Mouse (Mus musculus) thymus, adult 2 months (tissue): ENCODE data around the gene Cdk2ap1. TPM values are rescaled to one million over a fixed set of nuclear protein-coding genes. Genes with fewer than 3 reads are reported as not detected.
"Not testable (repeated sequence)": the region's sequence is repeated elsewhere in the genome, so short reads cannot be mapped to it uniquely, and the experiment has no call there.

ENCODE experiments used
- DNase-seq: peaks from one replicate; pipeline ENCODE4 v3.0.0; 2021
- H3K27ac ChIP-seq: fragments of 200-500 bp; 2 replicates; pipeline ENCODE4 v1.5.1; 2012; ENCODE audit warnings: low read length, control low read depth; ENCODE audit not compliant: control insufficient read depth, insufficient read depth
- H3K27me3 ChIP-seq: fragments of 200-500 bp; 2 replicates; pipeline ENCODE4 v1.6.1; 2012; ENCODE audit warnings: mild to moderate bottlenecking, low read length, moderate library complexity, mixed read lengths; ENCODE audit not compliant: control insufficient read depth, insufficient read depth
- H3K36me3 ChIP-seq: fragments of 200-500 bp; 2 replicates; pipeline ENCODE4 v1.6.1; 2012; ENCODE audit warnings: mild to moderate bottlenecking, low read length, moderate library complexity; ENCODE audit not compliant: control insufficient read depth, insufficient read depth
- H3K4me1 ChIP-seq: fragments of 200-500 bp; replicated peaks from 2 replicates; pipeline ENCODE4 v1.6.1; 2012; ENCODE audit warnings: low read length; ENCODE audit not compliant: control insufficient read depth, insufficient read depth
- H3K4me3 ChIP-seq: fragments of 200-500 bp; 2 replicates; pipeline ENCODE4 v1.5.1; 2012; ENCODE audit warnings: mild to moderate bottlenecking, low read length, control low read depth, moderate library complexity; ENCODE audit not compliant: control insufficient read depth, insufficient read depth
- CTCF ChIP-seq: fragments of 200-500 bp; IDR thresholded peaks from 2 replicates; pipeline ENCODE4 v1.5.1; 2012; ENCODE audit warnings: mild to moderate bottlenecking, control low read depth, low read length, moderate library complexity, borderline replicate concordance; ENCODE audit not compliant: control insufficient read depth, poor library complexity, insufficient read depth; ENCODE audit errors: extremely low read depth
- POLR2A ChIP-seq: fragments of 200-500 bp; IDR thresholded peaks from 2 replicates; pipeline ENCODE4 v1.6.1; 2012; ENCODE audit warnings: mild to moderate bottlenecking, low read length, control low read depth, moderate library complexity; ENCODE audit not compliant: control insufficient read depth, poor library complexity, insufficient read depth; ENCODE audit errors: extremely low read depth
- WGBS: fragments of 180-500 bp; shearing (Covaris S2); methylation state at CpG from one replicate; pipeline ENCODE4 v1.1.7; 2018; 5-methylcytosine and 5-hydroxymethylcytosine counted together
- polyA plus RNA-seq: library from polyadenylated mRNA; depleted of rRNA; stranded (reverse); fragments of >200 nt; gene quantifications from 2 replicates; pipeline ENCODE4 v1.2.3, GENCODE M21; 2012

Cdk2ap1 gene
- polyA plus RNA-seq, 1 experiment = 191 TPM

DNA sequence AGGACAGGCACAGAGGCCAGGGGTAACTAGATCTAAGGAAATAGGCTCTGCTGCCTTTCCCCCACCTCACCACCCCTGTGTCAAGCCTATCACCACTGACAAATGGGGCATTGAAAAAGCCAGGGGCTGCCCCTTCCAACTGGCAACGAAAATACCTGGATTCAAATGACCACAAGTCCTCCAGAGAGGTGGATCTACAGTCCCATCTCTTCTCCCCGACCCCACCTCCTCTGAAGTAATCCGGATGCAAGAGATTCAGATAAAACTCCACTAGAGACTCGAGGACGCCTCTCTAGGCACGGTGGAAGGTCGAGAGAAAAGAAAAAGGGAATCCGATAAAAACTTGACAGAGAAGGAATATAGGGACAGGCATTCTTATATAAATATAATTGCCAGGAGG lies 36.1 kb downstream of the Cdk2ap1 start:
- Histone ChIP-seq H3K4me3 (peak overlapping the region; percentile 70), H3K36me3 (peaks cover 4% of the 10 kb centered on the region), H3K27me3 (no peaks in the 10 kb centered on the region), H3K4me1 (peaks cover 8% of the 10 kb centered on the region), H3K27ac (peak overlapping the region; percentile 36; the same call in 1 of the 2 replicates)
- DNase-seq = peak; percentile 19
- no peak for TF ChIP-seq POLR2A
- no peak for TF ChIP-seq CTCF
- WGBS = 2% methylated on average over 8 of the region's 8 CpGs

DNA sequence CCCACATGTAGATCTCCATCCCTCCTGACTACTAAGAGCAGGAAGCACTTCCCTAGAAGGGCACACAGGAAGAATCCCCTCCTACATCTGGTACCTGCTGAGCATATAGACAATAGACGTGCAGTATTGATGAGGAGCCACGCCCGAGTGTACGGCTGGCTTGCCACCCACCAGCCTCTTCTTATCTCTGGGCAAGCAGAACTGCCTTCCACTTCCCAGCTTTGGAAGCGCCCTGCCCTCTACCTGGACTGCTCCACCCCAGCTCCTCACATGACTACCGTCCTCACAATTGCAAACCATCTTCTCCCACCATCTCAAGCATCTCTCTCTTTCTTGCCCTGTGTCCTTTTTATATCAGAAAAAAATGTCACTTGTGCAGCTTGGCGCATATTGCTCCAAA lies 45.2 kb downstream of the Cdk2ap1 start:
- TF ChIP-seq CTCF (no peak), POLR2A (no peak)
- Histone ChIP-seq H3K36me3 (peaks cover 40% of the 10 kb centered on the region), H3K4me1 (no peaks in the 10 kb centered on the region), H3K27ac (no peak overlapping the region), H3K4me3 (no peak overlapping the region), H3K27me3 (no peaks in the 10 kb centered on the region)
- no peak for DNase-seq
- WGBS = 97% methylated on average over 7 of the region's 7 CpGs

DNA sequence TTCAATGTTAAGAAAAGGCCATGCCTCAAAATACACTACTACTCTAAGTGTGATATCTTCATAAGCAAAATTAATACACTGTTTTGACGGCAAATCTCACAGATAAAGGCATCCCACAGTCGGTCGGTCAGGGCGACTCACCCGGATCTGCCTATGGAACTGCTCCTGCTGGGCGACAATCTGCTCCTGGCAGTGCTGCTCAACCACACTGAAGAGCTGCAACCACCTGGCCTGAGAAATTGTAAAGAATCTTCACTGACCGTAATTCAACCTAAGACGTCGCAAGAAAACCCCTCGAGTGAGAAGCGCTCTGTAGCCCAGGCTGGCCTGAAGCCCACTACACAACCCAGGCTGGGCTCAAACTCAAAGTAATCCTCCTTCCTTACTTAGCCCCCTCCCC lies 46.9 kb downstream of the Cdk2ap1 start:
- no peaks in the 10 kb centered on the region for H3K4me1 ChIP-seq
- WGBS = 98% methylated on average over 11 of the region's 11 CpGs
- H3K27ac ChIP-seq = no peak overlapping the region
- no peaks in the 10 kb centered on the region for H3K27me3 ChIP-seq
- no peak overlapping the region for H3K4me3 ChIP-seq
- no peak for TF ChIP-seq CTCF
- TF ChIP-seq POLR2A = no peak
- DNase-seq = no peak
- H3K36me3 ChIP-seq = peaks cover 48% of the 10 kb centered on the region

DNA sequence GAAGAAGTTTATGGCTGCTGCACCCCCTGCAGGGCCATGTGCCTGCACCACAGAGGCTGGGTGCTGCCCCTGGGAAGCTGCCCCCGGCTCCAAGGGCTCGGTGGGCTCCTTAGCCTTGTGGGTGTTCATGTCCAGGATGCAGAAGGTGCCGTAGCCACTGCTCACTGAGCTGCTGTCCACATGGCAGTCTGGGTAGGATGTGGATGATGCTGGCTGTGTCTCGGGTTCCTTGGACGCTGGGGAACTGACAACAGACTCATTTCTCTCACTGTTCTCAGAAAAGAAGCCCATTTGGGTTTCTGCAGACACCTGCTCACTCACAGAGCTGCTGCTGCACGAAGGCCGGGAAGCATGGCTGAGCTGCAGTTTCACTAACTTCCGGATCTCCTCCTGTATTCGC lies 47.4 kb downstream of the Cdk2ap1 start:
- DNase-seq = no peak
- H3K4me1 ChIP-seq = no peaks in the 10 kb centered on the region
- H3K27ac ChIP-seq = no peak overlapping the region
- H3K36me3 ChIP-seq = peaks cover 48% of the 10 kb centered on the region
- no peak overlapping the region for H3K4me3 ChIP-seq
- 98% methylated on average over 9 of the region's 9 CpGs for WGBS
- no peaks in the 10 kb centered on the region for H3K27me3 ChIP-seq
- no peak for TF ChIP-seq POLR2A
- no peak for TF ChIP-seq CTCF

DNA sequence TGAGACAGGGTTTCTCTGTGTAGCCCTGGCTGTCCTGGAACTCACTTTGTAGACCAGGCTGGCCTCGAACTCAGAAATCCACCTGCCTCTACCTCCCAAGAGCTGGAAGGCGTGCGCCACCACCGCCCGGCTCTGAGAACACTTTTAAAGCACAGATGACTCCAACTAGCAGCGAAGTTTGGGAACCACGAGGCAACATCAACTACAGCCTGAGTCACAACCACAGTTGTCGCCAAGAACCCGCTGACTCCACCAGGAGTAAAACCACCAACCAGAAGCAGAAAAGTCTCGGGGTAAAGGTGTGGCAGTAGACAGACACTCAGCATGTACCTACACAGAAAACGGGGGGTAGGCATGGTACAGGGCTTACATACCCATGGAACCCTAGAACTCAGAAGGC lies 52.8 kb downstream of the Cdk2ap1 start:
- H3K36me3 ChIP-seq = peaks cover 66% of the 10 kb centered on the region
- 77% methylated on average over 11 of the region's 11 CpGs for WGBS
- no peaks in the 10 kb centered on the region for H3K4me1 ChIP-seq
- TF ChIP-seq CTCF (no peak), POLR2A (no peak)
- no peak overlapping the region for H3K4me3 ChIP-seq
- no peak overlapping the region for H3K27ac ChIP-seq
- no peak for DNase-seq
- H3K27me3 ChIP-seq = no peaks in the 10 kb centered on the region

DNA sequence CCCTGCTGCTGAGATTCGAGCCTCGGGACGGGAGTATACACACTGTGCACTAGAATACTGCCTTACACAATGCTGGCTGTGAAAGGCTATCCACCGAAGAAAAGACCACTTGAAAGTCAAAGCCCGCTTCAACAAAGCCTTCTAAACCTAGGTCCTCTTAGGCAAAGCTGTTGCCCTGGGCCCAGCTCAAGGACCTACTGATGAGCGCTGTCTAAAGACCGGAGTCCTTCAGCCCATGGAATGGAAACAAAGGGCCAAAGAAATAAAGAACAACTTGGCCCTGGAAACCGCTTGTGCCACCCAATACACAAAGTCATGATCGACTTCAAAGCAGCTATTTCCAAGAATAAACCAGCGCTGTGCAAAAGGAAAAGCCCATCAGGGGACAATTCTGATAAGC lies 53.7 kb downstream of the Cdk2ap1 start:
- H3K27ac ChIP-seq = no peak overlapping the region
- DNase-seq = no peak
- H3K4me1 ChIP-seq = no peaks in the 10 kb centered on the region
- no peak overlapping the region for H3K4me3 ChIP-seq
- peaks cover 58% of the 10 kb centered on the region for H3K36me3 ChIP-seq
- WGBS = 95% methylated on average over 10 of the region's 10 CpGs
- no peak for TF ChIP-seq CTCF
- TF ChIP-seq POLR2A = no peak
- H3K27me3 ChIP-seq = no peaks in the 10 kb centered on the region

DNA sequence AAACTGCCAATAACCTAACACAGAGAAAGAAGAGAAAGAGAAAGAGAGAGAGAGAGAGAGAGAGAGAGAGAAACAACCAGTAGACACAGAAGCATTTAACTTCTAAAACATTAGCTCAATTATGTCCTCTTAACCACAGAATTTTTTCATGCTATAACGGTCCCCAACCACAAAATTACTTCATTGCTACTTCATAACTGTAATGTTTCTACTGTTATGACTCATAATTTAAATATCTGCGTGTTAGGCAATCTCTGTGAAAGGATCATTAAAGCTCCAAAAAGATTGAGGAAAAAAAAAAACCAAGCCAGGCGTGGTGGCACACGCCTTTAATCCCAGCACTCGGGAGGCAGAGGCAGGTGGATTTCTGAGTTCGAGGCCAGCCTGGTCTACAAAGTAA lies 60.0 kb downstream of the Cdk2ap1 start:
- H3K27ac ChIP-seq, H3K27me3 ChIP-seq, H3K4me3 ChIP-seq, DNase-seq, H3K4me1 ChIP-seq: not testable (repeated sequence)
- H3K36me3 ChIP-seq = peaks cover 51% of the 10 kb centered on the region
- 44% methylated on average over 6 of the region's 6 CpGs for WGBS
